Mouse (Mus musculus): ENCODE measurements around the gene Dennd4a. TPM values are rescaled to one million over a fixed set of nuclear protein-coding genes. Genes with fewer than 3 reads are reported as not detected.

Dennd4a gene
- total RNA-seq, 1 experiment from 2014 or later, result 21.5 TPM

- peak; percentile 95 for DNase-seq
These were observed 149.2 kb downstream of the Dennd4a start, which contains the start of gene Ints14 for GRCm38 (mm10) chr9:64960117-64960977. Ints14 (plus strand) TSS chr9:64960905.

DNA sequence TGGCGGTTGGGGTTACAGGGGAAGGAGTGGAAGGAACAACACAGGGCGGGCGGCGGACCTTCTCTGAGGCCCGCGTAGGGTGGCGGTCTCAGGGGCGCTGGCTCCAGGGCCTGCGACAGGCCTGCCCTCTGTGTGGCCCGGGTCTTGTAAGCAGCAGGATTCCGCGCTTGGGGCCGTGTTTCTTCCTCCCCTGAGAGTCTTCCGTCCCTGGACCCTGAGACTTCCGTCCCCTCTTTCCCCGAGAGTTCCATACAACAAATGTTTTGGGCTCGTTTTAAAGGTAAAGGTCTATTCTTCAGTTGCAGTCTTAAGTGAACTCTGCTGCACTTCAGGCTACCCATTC lies 149.8 kb downstream of the Dennd4a start:
- DNase-seq, result no peak

Other genes starting within 250 kb of the Dennd4a start
- 217 and 270 TPM in 2 replicates for gene Rab11a, start 73.6 kb upstream of the Dennd4a start, total RNA-seq (2021)
- gene Slc24a1, start 140.3 kb downstream of the Dennd4a start, total RNA-seq (2021), result not detected in 2 replicates
- 29.8 and 33.7 TPM in 2 replicates for gene Ints14, start 149.6 kb downstream of the Dennd4a start, total RNA-seq (2021)
- 290 and 361 TPM in 2 replicates for gene Hacd3, start 210.4 kb downstream of the Dennd4a start, total RNA-seq (2021)
- gene Dpp8, start 221.1 kb downstream of the Dennd4a start, total RNA-seq (2021), result 93.5 and 97.9 TPM in 2 replicates